Mouse (Mus musculus): Measurements from ENCODE around the gene Xpc.

DNA sequence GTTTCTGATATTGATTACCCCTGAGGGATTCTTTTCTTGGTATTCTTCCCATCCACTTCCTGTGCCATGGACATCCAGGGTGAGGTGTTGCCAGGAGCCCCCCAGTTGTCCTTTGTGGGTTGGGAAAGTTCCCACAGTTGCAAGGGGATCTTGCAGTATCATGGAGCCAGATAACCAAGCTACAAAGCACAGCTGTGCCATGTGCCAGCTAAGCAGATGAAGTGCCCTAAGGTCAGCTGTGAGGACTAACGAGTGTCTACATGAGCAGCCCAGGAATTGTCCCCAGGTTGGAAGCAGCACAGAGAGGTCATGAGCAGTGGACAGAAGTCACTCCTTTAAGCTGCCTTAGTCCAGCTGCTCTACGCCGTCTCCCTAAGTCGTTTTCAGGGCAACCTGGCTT lies 9.9 kb upstream of the Xpc start:
- TF ChIP-seq CTCF (IDR thresholded peaks at IDR 0.05; ENCODE audit: low read depth) (no peak), EP300 (IDR thresholded peaks at IDR 0.05; ENCODE audit: low read depth) (no peak)

All from liver, embryonic 14.5 days (tissue).